Mouse (Mus musculus) heart, postnatal 14 days (tissue): ENCODE data around the gene Impdh2. TPM values are rescaled to one million over a fixed set of nuclear protein-coding genes. Genes with fewer than 3 reads are reported as not detected.
A peak's percentile ranks its signal among the peaks of the same experiment; 100 is the strongest.
"Not testable (repeated sequence)": the region's sequence is repeated elsewhere in the genome, so short reads cannot be mapped to it uniquely, and the experiment has no call there.

ENCODE experiments used
- DNase-seq, 2 experiments: peaks; one replicate each; pipeline ENCODE4 v3.0.0; 2021 to 2022
- intact Hi-C: fragments of 180-260 bp; cut with DNase I; formaldehyde crosslinking; loops from one replicate; pipeline ENCODE4 v1.15.1; 2025
- microRNA-seq, 2 experiments: library from miRNA; unstranded; fragments of <30 nt; microRNA quantifications; one replicate each; pipeline ENCODE4 v1.2.0; 2021 to 2022
- total RNA-seq, 2 experiments: library from RNA; stranded (reverse); gene quantifications; 2 replicates each; pipeline ENCODE4 v1.2.3; 2021

Gene Impdh2
- total RNA-seq, 2 experiments from 2014 or later = 47.0 to 54.5 TPM

DNA sequence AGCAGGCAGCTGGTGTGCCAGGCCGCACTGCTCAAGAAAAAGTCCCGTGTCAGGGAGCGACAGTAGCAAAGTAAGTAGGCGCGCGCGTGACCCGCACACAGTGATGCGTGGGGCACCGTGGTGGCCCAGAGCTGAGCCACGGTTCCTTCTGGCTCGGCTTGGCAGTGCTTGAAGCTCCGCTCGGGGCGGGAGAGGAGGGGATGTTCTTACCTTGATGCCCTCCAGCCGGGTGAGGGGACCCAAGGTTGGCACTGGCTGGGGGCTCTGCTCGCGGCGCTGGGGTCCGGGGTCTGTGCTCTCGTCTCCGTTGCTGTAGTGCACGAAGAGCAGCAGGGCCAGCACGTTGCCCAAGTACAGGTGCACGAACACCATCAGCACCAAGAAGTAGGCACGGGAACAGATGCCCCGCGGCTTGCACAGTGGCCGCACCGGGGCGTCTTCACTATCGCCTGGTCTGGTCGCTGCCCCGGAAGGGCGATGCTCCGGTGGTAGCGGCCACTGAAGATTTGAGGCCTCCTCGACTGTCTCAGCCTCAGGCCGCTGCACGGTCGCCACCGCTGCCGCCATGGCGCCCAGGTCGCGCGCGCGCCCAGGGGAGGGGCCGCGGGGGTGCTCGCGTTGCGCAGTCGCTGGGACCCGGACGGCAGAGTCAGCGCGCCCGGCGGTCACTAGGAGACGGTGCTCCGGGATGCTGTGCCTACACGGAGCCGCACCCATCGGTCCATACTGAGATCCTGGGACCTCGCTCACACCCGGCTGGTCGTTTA is 37.1 kb downstream of the Impdh2 start, which contains the start of gene P4htm:
Gene P4htm (minus strand): TSS at position 670 of the 767 bp plus-strand sequence.
- peak; percentile 78 to 79 for DNase-seq
- intact Hi-C loops = loop anchor here (5.0 kb wide), 1 partner anchor 50 kb away; the partner anchor contains the start of gene Arih2

DNA sequence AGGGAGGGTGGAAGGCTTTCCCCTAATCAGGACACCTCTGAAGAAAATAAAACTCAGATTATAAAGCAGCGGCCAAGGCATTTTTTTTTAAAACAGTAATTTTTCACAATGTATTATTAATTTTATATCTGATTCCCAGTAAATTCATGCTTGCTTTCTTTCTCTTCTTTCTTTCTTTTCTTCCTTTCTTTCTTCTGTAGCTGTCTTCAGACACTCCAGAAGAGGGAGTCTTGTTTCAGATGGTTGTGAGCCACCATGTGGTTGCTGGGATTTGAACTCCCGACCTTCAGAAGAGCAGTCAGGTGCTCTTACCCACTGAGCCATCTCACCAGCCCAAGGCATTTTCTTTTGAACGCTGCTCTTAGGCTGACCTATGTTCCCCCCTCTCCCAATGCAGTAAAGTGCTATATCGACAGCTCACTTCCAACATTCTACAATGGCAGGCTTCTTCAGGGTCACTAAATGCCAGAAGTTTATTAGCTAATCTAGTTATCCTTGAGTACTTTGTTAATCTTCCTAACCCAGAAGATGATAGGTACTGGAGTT is 39.0 kb downstream of the Impdh2 start:
- intact Hi-C loops = loop anchor here (5.0 kb wide), 1 partner anchor 48 kb away; the partner anchor contains the start of gene Arih2
- no peak for DNase-seq

DNA sequence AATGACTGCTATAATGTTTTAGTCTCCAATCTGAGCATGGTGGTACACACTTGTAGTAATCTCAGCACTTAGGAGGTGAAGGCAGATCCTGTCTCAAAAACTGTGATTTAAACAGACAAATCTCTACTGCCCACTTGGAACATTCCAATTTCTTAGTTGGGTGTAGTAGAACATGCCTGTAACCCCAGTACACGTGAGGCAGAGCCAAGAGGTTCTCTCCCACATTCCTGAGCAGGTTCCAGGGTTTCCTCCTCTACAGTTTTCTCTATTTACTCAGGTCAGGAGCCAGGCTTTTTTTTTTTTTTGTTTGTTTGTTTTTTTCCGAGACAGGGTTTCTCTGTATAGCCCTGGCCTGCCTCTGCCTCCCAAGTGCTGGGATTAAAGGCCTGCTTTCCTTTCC is 39.9 kb downstream of the Impdh2 start:
- no peak for DNase-seq
- intact Hi-C loops = no loop called here

DNA sequence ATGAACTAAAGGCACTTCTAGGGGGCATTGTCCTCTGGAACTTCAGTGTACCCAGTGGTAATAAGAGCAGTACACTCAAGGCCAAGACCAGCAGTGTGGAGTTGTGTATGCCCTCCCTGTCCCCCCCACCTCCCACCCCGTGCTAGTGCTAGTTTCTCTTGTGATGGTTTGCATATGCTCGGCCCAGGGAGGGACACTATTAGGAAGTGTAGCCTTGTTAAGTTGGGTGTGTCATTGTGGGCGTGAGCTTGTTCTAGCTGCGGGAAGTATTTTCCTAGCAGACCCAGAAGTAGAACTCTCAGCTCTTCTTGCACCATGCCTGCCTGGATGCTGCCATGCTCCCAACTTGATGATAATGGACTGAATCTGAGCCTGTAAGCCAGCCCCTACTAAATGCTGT is 41.9 kb downstream of the Impdh2 start:
- intact Hi-C loops = no loop called here
- DNase-seq = no peak

DNA sequence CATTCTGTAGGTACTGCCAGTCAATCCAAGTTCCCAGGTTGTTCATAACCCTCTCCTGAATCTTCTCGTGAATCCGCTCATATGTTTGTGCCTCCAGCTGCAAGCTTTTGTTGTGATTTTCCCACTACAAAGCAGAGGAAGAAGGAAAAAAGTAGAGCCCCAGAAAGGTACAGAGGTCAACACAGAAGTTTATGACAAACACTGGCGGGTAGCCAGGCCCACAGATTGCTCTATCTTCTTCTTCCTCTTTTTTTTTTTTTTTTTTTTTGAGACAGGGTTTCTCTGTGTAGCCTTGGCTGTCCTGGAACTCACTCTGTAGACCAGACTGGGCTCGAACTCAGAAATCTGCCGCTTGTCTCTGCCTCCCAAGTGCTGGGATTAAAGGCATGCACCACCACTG is 47.8 kb downstream of the Impdh2 start:
- DNase-seq, intact Hi-C loops: not testable (repeated sequence)

DNA sequence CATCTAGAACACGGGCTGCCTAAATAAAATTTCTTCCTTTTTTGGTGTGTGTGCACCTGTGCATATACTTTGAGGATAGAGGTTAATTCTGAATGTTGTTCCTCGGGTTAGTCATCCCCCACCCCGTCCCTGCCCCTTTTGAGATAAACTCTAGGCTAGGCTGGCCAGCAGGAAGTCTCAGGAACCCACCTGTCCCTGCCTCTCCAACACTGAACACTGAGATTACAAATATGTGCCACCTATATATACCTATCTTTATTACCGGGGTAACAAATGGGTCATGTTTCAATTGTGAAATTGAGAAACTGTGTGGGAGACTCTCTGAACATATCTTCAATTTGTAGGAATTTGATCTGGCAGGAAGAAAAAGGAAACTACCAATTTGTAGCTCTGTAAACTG is 48.8 kb downstream of the Impdh2 start:
- intact Hi-C loops = no loop called here

DNA sequence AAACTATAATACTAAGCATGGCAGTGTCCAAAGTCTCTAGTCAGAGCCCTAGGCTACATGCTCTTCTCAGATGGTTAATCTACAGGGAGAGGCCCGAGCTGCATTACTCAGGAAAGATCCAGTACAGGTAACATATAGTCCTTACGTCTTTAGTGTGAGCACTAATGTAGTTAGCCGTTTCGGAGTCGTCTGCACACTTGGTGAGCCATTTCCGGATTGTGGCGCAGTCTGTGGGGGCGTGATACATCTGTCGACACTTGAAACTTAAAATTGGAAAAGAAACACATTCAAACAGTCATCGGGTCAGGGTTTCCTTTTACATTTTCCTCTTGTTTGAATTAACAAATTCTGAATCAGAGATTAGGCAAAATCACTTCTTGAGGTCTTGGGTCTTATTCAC is 51.4 kb downstream of the Impdh2 start:
- intact Hi-C loops = no loop called here
- DNase-seq = no peak

More for the DNA sequence above, 48.8 kb downstream of the Impdh2 start:
- DNase-seq = no peak

Small RNA genes within 50 kb of the gene (microRNA-seq; reads per million reads assigned to microRNA genes)
- 0 reads per million in 2 experiments for gene Gm24083
- gene Mir191 = 0 reads per million in 2 experiments
- gene Mir425 = 890 to 1,083 reads per million in 2 experiments

Other genes starting within 250 kb of the Impdh2 start
- 100 to 1,000 TPM; 156 to 161 TPM for gene Gpx1, start 221.4 kb upstream of the Impdh2 start, total RNA-seq
- 10 to 100 TPM; 76.5 to 83.6 TPM for gene Usp4, start 212.4 kb upstream of the Impdh2 start, total RNA-seq
- gene 1700102P08Rik, start 167.5 kb upstream of the Impdh2 start, total RNA-seq = under 1 TPM; 0.67 to 0.90 TPM
- not detected for gene Ccdc36, start 131.8 kb upstream of the Impdh2 start, total RNA-seq
- gene BC048562, start 123.8 kb upstream of the Impdh2 start, total RNA-seq = not detected
- 10 to 100 TPM; 23.6 to 29.4 TPM for gene Ccdc71, start 99.8 kb upstream of the Impdh2 start, total RNA-seq
- 10 to 100 TPM; 15.0 to 15.2 TPM for gene Klhdc8b, start 98.7 kb upstream of the Impdh2 start, total RNA-seq
- 100 to 1,000 TPM; 355 to 379 TPM for gene Lamb2, start 80.5 kb upstream of the Impdh2 start, total RNA-seq
- 100 to 1,000 TPM; 101 to 108 TPM for gene Usp19, start 69.7 kb upstream of the Impdh2 start, total RNA-seq
- gene Qars, start 52.6 kb upstream of the Impdh2 start, total RNA-seq = 10 to 100 TPM; 75.9 to 81.0 TPM
- gene Qrich1, start 43.5 kb upstream of the Impdh2 start, total RNA-seq = 10 to 100 TPM; 68.4 to 70.1 TPM
- 10 to 100 TPM; 53.1 to 59.8 TPM for gene Ndufaf3, start 7.1 kb downstream of the Impdh2 start, total RNA-seq
- gene Dalrd3, start 9.6 kb downstream of the Impdh2 start, total RNA-seq = 10 to 100 TPM; 18.7 to 21.4 TPM
- gene Wdr6, start 18.5 kb downstream of the Impdh2 start, total RNA-seq = 10 to 100 TPM; 21.2 to 23.9 TPM
- 10 to 100 TPM; 14.3 to 16.6 TPM for gene P4htm, start 37.4 kb downstream of the Impdh2 start, total RNA-seq
- gene Arih2, start 89.1 kb downstream of the Impdh2 start, total RNA-seq = 10 to 100 TPM; 47.7 to 48.0 TPM
- 100 to 1,000 TPM; 222 to 228 TPM for gene Slc25a20, start 101.8 kb downstream of the Impdh2 start, total RNA-seq
- 10 to 100 TPM; 74.3 to 75.9 TPM for gene Prkar2a, start 129.0 kb downstream of the Impdh2 start, total RNA-seq
- gene Ip6k2, start 223.5 kb downstream of the Impdh2 start, total RNA-seq = 10 to 100 TPM; 30.7 to 31.8 TPM
- gene Nckipsd, start 248.1 kb downstream of the Impdh2 start, total RNA-seq = 10 to 100 TPM in 1 of 2 experiments, 1 to 10 TPM in 1; 9.9 to 11.4 TPM